Mouse (Mus musculus) stomach, embryonic 15.5 days (tissue): ENCODE results near the gene Tnfrsf11a. TPM values are rescaled to one million over a fixed set of nuclear protein-coding genes. Genes with fewer than 3 reads are reported as not detected.
A peak's percentile ranks its signal among the peaks of the same experiment; 100 is the strongest.

Experiments
- ATAC-seq: fragments of 200-750 bp; cut with Nextera tagmentation; 2 replicates; pipeline ENCODE4 v1.8.0; 2017; ENCODE audit warnings: low read depth, moderate number of reproducible peaks, moderate TSS enrichment; ENCODE audit not compliant: insufficient read depth, low FRiP score
- H3K27ac ChIP-seq: fragments of 300-500 bp; sonication (generic); 2 replicates; pipeline ENCODE4 v1.5.1; 2015; ENCODE audit warnings: mild to moderate bottlenecking, inconsistent platforms
- H3K27me3 ChIP-seq: fragments of 300-500 bp; sonication (generic); replicated peaks from 2 replicates; pipeline ENCODE4 v1.6.1; 2015; ENCODE audit warnings: inconsistent platforms
- H3K36me3 ChIP-seq: fragments of 300-500 bp; sonication (generic); 2 replicates; pipeline ENCODE4 v1.6.1; 2015; ENCODE audit warnings: inconsistent platforms
- H3K4me1 ChIP-seq: fragments of 300-500 bp; sonication (generic); 2 replicates; pipeline ENCODE4 v1.6.1; 2015; ENCODE audit warnings: inconsistent platforms
- H3K4me2 ChIP-seq: fragments of 300-500 bp; sonication (generic); 2 replicates; pipeline ENCODE4 v1.6.1; 2015; ENCODE audit warnings: mild to moderate bottlenecking, inconsistent platforms
- H3K4me3 ChIP-seq: fragments of 300-500 bp; sonication (generic); replicated peaks from 2 replicates; pipeline ENCODE4 v1.5.1; 2015; ENCODE audit warnings: inconsistent platforms
- H3K9ac ChIP-seq: fragments of 300-500 bp; sonication (generic); 2 replicates; pipeline ENCODE4 v1.6.1; 2015; ENCODE audit warnings: inconsistent platforms
- H3K9me3 ChIP-seq: fragments of 300-500 bp; sonication (generic); 2 replicates; pipeline ENCODE4 v1.6.1; 2016; ENCODE audit warnings: inconsistent platforms
- WGBS: fragments of 180-500 bp; shearing (Covaris S2); methylation state at CpG from one replicate; pipeline ENCODE4 v1.1.7; 2015; 5-methylcytosine and 5-hydroxymethylcytosine counted together
- polyA plus RNA-seq: library from polyadenylated mRNA; unstranded; fragments of >200 nt; fragmentation: Nextera tagmentation; extraction: Ambion mirVana; gene quantifications from 2 replicates; pipeline ENCODE4 v1.2.1, GENCODE M21; 2015

The Tnfrsf11a gene
- polyA plus RNA-seq, 1 experiment from 2014 or later = 4.1 TPM

- WGBS = 7% methylated on average over 12 of the region's 12 CpGs
- no peak overlapping the region for H3K4me3 ChIP-seq
- no peak for ATAC-seq
These were observed 62.9 kb downstream of the Tnfrsf11a start for GRCm38 (mm10) chr1:105843386-105843785.

DNA sequence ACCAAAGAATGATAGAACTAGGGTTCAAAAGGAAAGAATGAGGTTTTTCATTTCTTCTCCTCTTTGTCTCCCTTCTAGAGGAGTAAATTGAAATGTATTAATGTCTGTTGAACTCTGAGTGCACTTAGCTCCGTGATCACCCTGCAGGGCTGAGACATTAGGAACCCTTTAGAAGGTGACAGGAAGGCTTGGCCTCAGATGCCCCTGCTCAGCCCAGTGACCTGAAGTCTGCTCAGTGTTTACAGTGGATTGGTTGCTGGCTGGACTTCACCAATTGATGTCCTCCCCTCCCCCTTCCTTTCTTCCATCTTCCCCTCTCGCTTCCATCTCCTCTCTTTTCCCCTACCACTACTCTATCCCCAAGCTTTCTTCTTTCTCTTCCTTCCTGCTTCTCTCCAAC lies 63.3 kb downstream of the Tnfrsf11a start:
- WGBS = 10% methylated on average over 2 of the region's 2 CpGs
- Histone ChIP-seq H3K27me3 (no peaks in the 10 kb centered on the region), H3K4me2 (peak overlapping the region; percentile 37), H3K9me3 (no peaks in the 10 kb centered on the region), H3K27ac (no peak overlapping the region), H3K36me3 (no peaks in the 10 kb centered on the region), H3K9ac (no peak overlapping the region), H3K4me3 (no peak overlapping the region), H3K4me1 (0 out of 2 replicates have a peak, but pooled peaks cover 3% of the 10 kb centered on the region)
- no peak for ATAC-seq

More at GRCm38 (mm10) chr1:105843386-105843785, 62.9 kb downstream of the Tnfrsf11a start:
- 0 out of 2 replicates have a peak, but pooled peaks cover 3% of the 10 kb centered on the region for H3K4me1 ChIP-seq
- H3K9ac ChIP-seq = no peak overlapping the region
- peak overlapping the region; percentile 37 for H3K4me2 ChIP-seq
- H3K27me3 ChIP-seq = no peaks in the 10 kb centered on the region
- no peak overlapping the region for H3K27ac ChIP-seq
- H3K9me3 ChIP-seq = no peaks in the 10 kb centered on the region
- no peaks in the 10 kb centered on the region for H3K36me3 ChIP-seq

DNA sequence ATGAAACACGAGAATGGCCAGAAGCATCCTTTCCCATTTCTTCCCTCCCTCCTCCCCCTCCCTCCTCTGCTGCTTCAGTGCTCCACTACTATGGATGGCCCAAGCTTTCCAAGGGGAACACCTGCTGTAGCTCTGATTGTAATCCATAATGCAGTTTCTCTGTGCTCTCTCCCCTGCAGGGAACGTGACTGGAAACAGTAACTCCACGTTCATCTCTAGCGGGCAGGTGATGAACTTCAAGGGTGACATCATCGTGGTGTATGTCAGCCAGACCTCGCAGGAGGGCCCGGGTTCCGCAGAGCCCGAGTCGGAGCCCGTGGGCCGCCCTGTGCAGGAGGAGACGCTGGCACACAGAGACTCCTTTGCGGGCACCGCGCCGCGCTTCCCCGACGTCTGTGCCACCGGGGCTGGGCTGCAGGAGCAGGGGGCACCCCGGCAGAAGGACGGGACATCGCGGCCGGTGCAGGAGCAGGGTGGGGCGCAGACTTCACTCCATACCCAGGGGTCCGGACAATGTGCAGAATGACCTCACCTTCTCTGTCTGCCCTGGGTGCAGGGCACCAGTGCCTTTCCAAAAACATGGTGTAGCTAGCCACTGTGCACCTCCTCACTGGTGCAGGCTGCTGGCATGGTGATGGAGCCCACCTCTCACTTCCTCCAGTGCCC lies 64.0 kb downstream of the Tnfrsf11a start:
- Histone ChIP-seq H3K4me3 (no peak overlapping the region; the same call in 1 of the 2 replicates), H3K9ac (no peak overlapping the region), H3K36me3 (no peaks in the 10 kb centered on the region), H3K27me3 (no peaks in the 10 kb centered on the region), H3K4me1 (0 out of 2 replicates have a peak, but pooled peaks cover 3% of the 10 kb centered on the region), H3K27ac (no peak overlapping the region), H3K9me3 (no peaks in the 10 kb centered on the region), H3K4me2 (peak overlapping the region; percentile 37; the same call in 1 of the 2 replicates)
- 12% methylated on average over 28 of the region's 28 CpGs for WGBS
- ATAC-seq = peak; percentile 39; the same call in 1 of the 2 replicates

- Histone ChIP-seq H3K4me3 (no peak overlapping the region), H3K27me3 (no peaks in the 10 kb centered on the region), H3K4me1 (0 out of 2 replicates have a peak, but pooled peaks cover 3% of the 10 kb centered on the region), H3K27ac (no peak overlapping the region), H3K36me3 (no peaks in the 10 kb centered on the region), H3K9me3 (no peaks in the 10 kb centered on the region), H3K4me2 (no peak overlapping the region), H3K9ac (no peak overlapping the region)
- WGBS = 83% methylated on average over 2 of the region's 2 CpGs
- ATAC-seq = no peak
These were observed 65.9 kb downstream of the Tnfrsf11a start for GRCm38 (mm10) chr1:105846431-105846830.

DNA sequence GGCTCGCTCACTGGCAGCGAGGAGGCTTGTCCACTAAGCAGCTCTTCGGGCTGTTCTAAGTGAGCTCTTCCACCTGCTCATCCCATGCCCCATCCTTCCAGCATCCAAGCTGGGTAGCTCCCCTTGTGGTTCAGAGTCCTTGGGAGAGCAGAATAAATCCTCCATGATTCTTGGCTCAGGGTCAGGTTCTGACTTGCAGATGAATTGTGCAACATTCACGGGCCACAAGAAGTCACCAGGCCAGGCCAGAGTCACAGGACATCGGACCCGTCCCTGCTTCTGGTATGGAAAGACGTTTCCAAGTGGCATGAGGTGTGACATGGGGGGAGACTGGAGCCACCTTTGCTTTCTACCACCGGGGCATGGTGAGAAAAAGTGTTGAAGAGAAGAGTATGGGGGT lies 68.3 kb downstream of the Tnfrsf11a start:
- H3K9ac ChIP-seq = no peak overlapping the region
- no peak overlapping the region for H3K4me3 ChIP-seq
- no peak for ATAC-seq
- 82% methylated on average over 8 of the region's 8 CpGs for WGBS
- no peaks in the 10 kb centered on the region for H3K36me3 ChIP-seq
- H3K9me3 ChIP-seq = no peaks in the 10 kb centered on the region
- no peak overlapping the region for H3K4me2 ChIP-seq
- 0 out of 2 replicates have a peak, but pooled peaks cover 3% of the 10 kb centered on the region for H3K4me1 ChIP-seq
- no peak overlapping the region for H3K27ac ChIP-seq
- no peaks in the 10 kb centered on the region for H3K27me3 ChIP-seq

DNA sequence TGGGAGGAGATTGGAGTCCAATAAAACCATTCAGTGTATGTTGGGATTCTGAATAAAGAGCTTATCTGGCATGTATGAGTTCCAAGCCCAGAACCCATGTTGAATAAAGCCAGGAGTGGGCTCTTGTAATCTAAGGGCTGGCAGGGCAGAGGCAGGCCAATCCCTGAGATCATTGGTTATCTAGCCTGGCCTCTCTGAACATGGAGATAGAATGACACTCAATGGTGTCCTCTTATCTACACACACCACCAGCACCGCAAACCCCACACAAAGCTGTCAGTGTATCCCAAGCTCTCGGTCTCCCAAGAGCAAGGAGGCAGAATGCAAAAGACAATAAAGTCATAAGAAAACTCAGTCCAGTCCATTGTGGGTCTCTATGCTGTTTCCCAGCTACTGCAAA lies 70.8 kb downstream of the Tnfrsf11a start:
- ATAC-seq = peak; percentile 63; the same call in 1 of the 2 replicates
- H3K4me3 ChIP-seq = no peak overlapping the region
- H3K9me3 ChIP-seq = no peaks in the 10 kb centered on the region
- H3K9ac ChIP-seq = no peak overlapping the region
- no peaks in the 10 kb centered on the region for H3K27me3 ChIP-seq
- WGBS = 95% methylated on average over 2 of the region's 2 CpGs
- H3K4me1 ChIP-seq = no peaks in the 10 kb centered on the region
- H3K27ac ChIP-seq = no peak overlapping the region
- H3K4me2 ChIP-seq = no peak overlapping the region
- no peaks in the 10 kb centered on the region for H3K36me3 ChIP-seq

- no peak overlapping the region for H3K4me3 ChIP-seq
- no peaks in the 10 kb centered on the region for H3K27me3 ChIP-seq
- H3K9me3 ChIP-seq = no peaks in the 10 kb centered on the region
- no peak overlapping the region for H3K4me2 ChIP-seq
- no peak for ATAC-seq
- WGBS = 89% methylated on average over 2 of the region's 2 CpGs
- no peak overlapping the region for H3K9ac ChIP-seq
- H3K4me1 ChIP-seq = no peaks in the 10 kb centered on the region
- no peak overlapping the region for H3K27ac ChIP-seq
- no peaks in the 10 kb centered on the region for H3K36me3 ChIP-seq
These were observed 79.2 kb downstream of the Tnfrsf11a start for GRCm38 (mm10) chr1:105859740-105860139.

- Histone ChIP-seq H3K9me3 (no peaks in the 10 kb centered on the region), H3K27me3 (no peaks in the 10 kb centered on the region), H3K27ac (no peak overlapping the region), H3K4me2 (no peak overlapping the region), H3K36me3 (no peaks in the 10 kb centered on the region), H3K4me3 (no peak overlapping the region), H3K4me1 (no peaks in the 10 kb centered on the region), H3K9ac (no peak overlapping the region)
- 87% methylated on average over 6 of the region's 6 CpGs for WGBS
- ATAC-seq = no peak
These were observed 96.1 kb downstream of the Tnfrsf11a start for GRCm38 (mm10) chr1:105876589-105876988.

- Histone ChIP-seq H3K27ac (no peak overlapping the region), H3K4me2 (no peak overlapping the region), H3K4me1 (no peaks in the 10 kb centered on the region), H3K36me3 (no peaks in the 10 kb centered on the region), H3K4me3 (no peak overlapping the region), H3K9ac (no peak overlapping the region), H3K27me3 (no peaks in the 10 kb centered on the region), H3K9me3 (no peaks in the 10 kb centered on the region)
- no peak for ATAC-seq
- 79% methylated on average over 5 of the region's 5 CpGs for WGBS
These were observed 97.3 kb downstream of the Tnfrsf11a start for GRCm38 (mm10) chr1:105877808-105878207.

- 83% methylated on average over 11 of the region's 11 CpGs for WGBS
These were observed 97.9 kb downstream of the Tnfrsf11a start for GRCm38 (mm10) chr1:105878416-105878815.

GRCm38 (mm10) chr1:105880555-105881304 lies 100.2 kb downstream of the Tnfrsf11a start:
- no peaks in the 10 kb centered on the region for H3K9me3 ChIP-seq
- H3K9ac ChIP-seq = no peak overlapping the region
- 21% methylated on average over 24 of the region's 25 CpGs for WGBS
- no peaks in the 10 kb centered on the region for H3K4me1 ChIP-seq
- ATAC-seq = peak; percentile 50; the same call in 1 of the 2 replicates
- peak overlapping the region; percentile 49 for H3K4me2 ChIP-seq
- H3K36me3 ChIP-seq = no peaks in the 10 kb centered on the region
- H3K4me3 ChIP-seq = no peak overlapping the region; the same call in 1 of the 2 replicates
- H3K27me3 ChIP-seq = no peaks in the 10 kb centered on the region
- H3K27ac ChIP-seq = no peak overlapping the region

More at GRCm38 (mm10) chr1:105878416-105878815, 97.9 kb downstream of the Tnfrsf11a start:
- Histone ChIP-seq H3K4me1 (no peaks in the 10 kb centered on the region), H3K4me3 (no peak overlapping the region), H3K4me2 (no peak overlapping the region), H3K36me3 (no peaks in the 10 kb centered on the region), H3K9me3 (no peaks in the 10 kb centered on the region), H3K9ac (no peak overlapping the region), H3K27ac (no peak overlapping the region), H3K27me3 (no peaks in the 10 kb centered on the region)
- ATAC-seq = no peak

- 67% methylated on average over 7 of the region's 7 CpGs for WGBS
- H3K36me3 ChIP-seq = no peaks in the 10 kb centered on the region
- no peaks in the 10 kb centered on the region for H3K27me3 ChIP-seq
- H3K4me2 ChIP-seq = no peak overlapping the region
- no peaks in the 10 kb centered on the region for H3K9me3 ChIP-seq
- ATAC-seq = no peak
- H3K27ac ChIP-seq = no peak overlapping the region
- H3K4me1 ChIP-seq = no peaks in the 10 kb centered on the region
- no peak overlapping the region for H3K4me3 ChIP-seq
- H3K9ac ChIP-seq = no peak overlapping the region
These were observed 100.9 kb downstream of the Tnfrsf11a start for GRCm38 (mm10) chr1:105881466-105881865.
